Comparison of ENCODE assay signal across 10 mouse cellular contexts in the genomic region with DNA sequence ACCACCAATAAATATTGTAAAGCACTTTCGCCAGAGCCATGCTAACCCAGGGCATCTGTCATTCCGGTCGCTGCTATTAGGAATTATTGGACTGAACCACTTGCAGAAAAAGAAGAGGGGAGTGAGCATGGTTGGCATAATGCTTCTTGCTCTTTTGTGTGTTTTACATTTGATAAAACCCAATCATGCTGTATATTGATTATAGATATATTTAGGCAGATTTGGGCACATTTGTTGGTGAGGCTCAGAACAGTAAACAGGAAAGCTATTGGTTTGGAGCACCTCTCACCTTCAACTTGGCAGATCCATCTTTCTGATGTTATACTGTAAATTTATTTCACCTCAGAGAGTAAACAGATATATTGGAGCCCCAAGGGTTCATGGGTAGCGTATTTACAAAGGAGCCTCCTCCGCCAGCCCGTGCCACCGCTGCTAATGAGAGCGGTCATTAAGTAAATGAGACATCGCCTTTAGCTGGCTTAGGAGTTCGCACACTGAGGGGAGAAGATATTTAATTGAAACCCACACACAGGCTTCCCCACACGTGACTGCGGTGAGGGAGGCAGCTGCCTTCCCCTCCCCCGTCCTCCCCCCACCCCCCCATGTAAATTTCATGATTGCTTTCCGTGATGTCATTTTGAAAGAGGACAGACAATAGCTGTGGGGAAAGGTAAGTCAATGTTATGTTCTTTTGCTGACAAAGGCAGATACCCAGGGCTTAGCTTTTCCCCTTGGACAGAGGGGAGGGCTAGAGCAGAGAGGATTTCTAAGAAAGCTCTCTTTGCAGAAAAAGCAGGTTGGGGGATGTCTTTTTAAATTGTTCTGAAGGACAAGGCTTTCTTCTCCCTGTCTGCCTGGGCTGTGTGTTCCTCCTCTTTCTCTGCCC. TPM values are rescaled to one million over a fixed set of nuclear protein-coding genes. Genes with fewer than 3 reads are reported as not detected.
A peak's percentile ranks its signal among the peaks of the same experiment; 100 is the strongest.
DNase-seq lines count a peak whose midpoint lies in the region; ATAC-seq lines count a peak whose summit lies in the region.
"Had no signal": no experiment of that assay in that cellular context is flagged by ENCODE, and none has a peak within 500 bp of the region (broad histone marks: within the 10 kb centered on the region; RNA-seq: fewer than 3 reads in every experiment).

No protein-coding gene starts in this region.

- peak overlapping the region; percentile 78 for H3K4me2 ChIP-seq in forebrain, embryonic 13.5 days
- H3K4me2 ChIP-seq in liver, embryonic 12.5 days = no peak overlapping the region

- H3K4me3 ChIP-seq in forebrain, embryonic 13.5 days = peak overlapping the region; percentile 54
- no peak overlapping the region for H3K4me3 ChIP-seq in liver, embryonic 12.5 days

- WGBS in forebrain, embryonic 13.5 days = 9% methylated on average over 14 of the region's 14 CpGs
- WGBS in liver, embryonic 12.5 days (ENCODE audit: insufficient replicate concordance) = 60% methylated on average over 14 of the region's 14 CpGs

- peak overlapping the region; percentile 72 for H3K9ac ChIP-seq in forebrain, embryonic 13.5 days
- no peak overlapping the region for H3K9ac ChIP-seq in liver, embryonic 12.5 days

- H3K36me3 ChIP-seq in forebrain, embryonic 13.5 days (ENCODE audit: poor library complexity, severe bottlenecking) = no peaks in the 10 kb centered on the region
- no peaks in the 10 kb centered on the region for H3K36me3 ChIP-seq in liver, embryonic 12.5 days

- DNase-seq in right cerebral cortex, adult 2 months (ENCODE audit: low spot score in 2 of 2) = peak; percentile 36 to 47
- no peak for DNase-seq in right cerebral cortex, postnatal 25 days
- peak; percentile 21 to 38 for DNase-seq in left cerebral cortex, postnatal 25 days (ENCODE audit: low spot score in 2 of 2)
- DNase-seq in telencephalon, adult 2 months (ENCODE audit: low read depth, low spot score) = peak; percentile 50
- DNase-seq in thymus, postnatal 14 days = no peak
- no peak for DNase-seq in adipocyte (ENCODE audit: low spot score)

- H3K9me3 ChIP-seq in forebrain, embryonic 13.5 days (replicated peaks) = no peaks in the 10 kb centered on the region
- H3K9me3 ChIP-seq in liver, embryonic 12.5 days (replicated peaks) = no peaks in the 10 kb centered on the region

- H3K27me3 ChIP-seq in forebrain, embryonic 13.5 days = no peaks in the 10 kb centered on the region
- peaks cover 19% of the 10 kb centered on the region for H3K27me3 ChIP-seq in liver, embryonic 12.5 days (replicated peaks)

- H3K27ac ChIP-seq in forebrain, embryonic 13.5 days = peak overlapping the region; percentile 95
- H3K27ac ChIP-seq in liver, embryonic 12.5 days = no peak overlapping the region
- H3K27ac ChIP-seq: macrophage had no signal

- intact Hi-C loops in left cerebral cortex, postnatal 25 days (cut with DNase I) = loop anchor here (5.0 kb wide), 1 partner anchor 70 kb away; the partner anchor contains the start of gene Pcmtd2

- peak; percentile 75 for ATAC-seq in forebrain, embryonic 13.5 days
- no peak for ATAC-seq in liver, embryonic 12.5 days

- H3K4me1 ChIP-seq in forebrain, embryonic 13.5 days = peaks cover 81% of the 10 kb centered on the region
- no peaks in the 10 kb centered on the region for H3K4me1 ChIP-seq in liver, embryonic 12.5 days

RNA-seq across cellular contexts. Expression of gene Myt1, which starts 3.8 kb away (rescaled TPM):
- 39.9 and 40.9 TPM in 2 replicates for polyA plus RNA-seq in forebrain, embryonic 13.5 days (2015; fragmentation: Nextera tagmentation; extraction: Ambion mirVana)
- total RNA-seq in left cerebral cortex, postnatal 25 days (2021) = 10 to 100 TPM; 17.4 to 18.1 TPM
- polyA plus RNA-seq in liver, embryonic 12.5 days (2016; fragmentation: Nextera tagmentation; extraction: Ambion mirVana) = 0.07 TPM in 1 of 2 replicates, not detected in the other
- total RNA-seq: hematopoietic stem cell, adult 5-6 weeks had no signal
- polyA plus RNA-seq: macrophage had no signal

RNA-seq across cellular contexts. Expression of gene Oprl1, which starts 52.1 kb away (rescaled TPM):
- 33.5 and 48.2 TPM in 2 replicates for polyA plus RNA-seq in forebrain, embryonic 13.5 days (2015; fragmentation: Nextera tagmentation; extraction: Ambion mirVana)
- total RNA-seq in left cerebral cortex, postnatal 25 days (2021) = 10 to 100 TPM; 56.1 to 57.3 TPM
- polyA plus RNA-seq in liver, embryonic 12.5 days (2016; fragmentation: Nextera tagmentation; extraction: Ambion mirVana) = 0.89 and 0.94 TPM in 2 replicates
- total RNA-seq: hematopoietic stem cell, adult 5-6 weeks had no signal
- polyA plus RNA-seq: macrophage had no signal

Comparison
In these comparisons a context has a peak if more than half of its experiments do, and no peak if none do; other contexts are left out.
1. DNase-seq: peak in right cerebral cortex, adult 2 months (2 of 2), left cerebral cortex, postnatal 25 days (2 of 2) and telencephalon, adult 2 months (single experiment); none in right cerebral cortex, postnatal 25 days (single experiment), thymus, postnatal 14 days (single experiment) and adipocyte (single experiment).
2. RNA of gene Myt1, which starts 3.8 kb away (polyA plus RNA-seq): 39.9 to 40.9 TPM in forebrain, embryonic 13.5 days; 0.07 TPM in liver, embryonic 12.5 days; every median in the first group is over 10 times any median in the second.
3. RNA of gene Oprl1, which starts 52.1 kb away (polyA plus RNA-seq): 33.5 to 48.2 TPM in forebrain, embryonic 13.5 days; 0.89 to 0.94 TPM in liver, embryonic 12.5 days; every median in the first group is over 10 times any median in the second.